Mouse (Mus musculus) lung, adult 2 months (tissue): ENCODE data around the gene Ocm. TPM values are rescaled to one million over a fixed set of nuclear protein-coding genes. Genes with fewer than 3 reads are reported as not detected.

Experiments used
- DNase-seq: peaks from one replicate; pipeline ENCODE4 v3.0.0; 2022
- H3K4me1 ChIP-seq: fragments of 200-500 bp; 2 replicates; pipeline ENCODE4 v1.6.1; 2011; ENCODE audit warnings: low read length; ENCODE audit not compliant: control insufficient read depth, insufficient read depth
- H3K4me3 ChIP-seq: fragments of 200-500 bp; replicated peaks from 2 replicates; pipeline ENCODE3; 2011; ENCODE audit warnings: low read depth, mild to moderate bottlenecking, control low read depth, low read length; ENCODE audit errors: extremely low read depth
- CTCF ChIP-seq: fragments of 200-500 bp; IDR thresholded peaks from 2 replicates; pipeline ENCODE4 v1.5.1; 2011; ENCODE audit warnings: mild to moderate bottlenecking, low read length, control low read depth; ENCODE audit not compliant: insufficient read depth
- POLR2A ChIP-seq: fragments of 200-500 bp; IDR thresholded peaks from 2 replicates; pipeline ENCODE4 v1.6.1; 2011; ENCODE audit warnings: low read depth, mild to moderate bottlenecking, control low read depth, low read length, borderline replicate concordance; ENCODE audit errors: extremely low read depth
- WGBS: fragments of 180-500 bp; shearing (Covaris S2); methylation state at CpG from one replicate; pipeline ENCODE4 v1.1.7; 2018; 5-methylcytosine and 5-hydroxymethylcytosine counted together
- polyA plus RNA-seq: library from polyadenylated mRNA; depleted of rRNA; stranded (reverse); fragments of >200 nt; gene quantifications from 2 replicates; pipeline ENCODE4 v1.2.3, GENCODE M21; 2012; rRNA removed

The Ocm gene
- not detected in 2 replicates for polyA plus RNA-seq

DNA sequence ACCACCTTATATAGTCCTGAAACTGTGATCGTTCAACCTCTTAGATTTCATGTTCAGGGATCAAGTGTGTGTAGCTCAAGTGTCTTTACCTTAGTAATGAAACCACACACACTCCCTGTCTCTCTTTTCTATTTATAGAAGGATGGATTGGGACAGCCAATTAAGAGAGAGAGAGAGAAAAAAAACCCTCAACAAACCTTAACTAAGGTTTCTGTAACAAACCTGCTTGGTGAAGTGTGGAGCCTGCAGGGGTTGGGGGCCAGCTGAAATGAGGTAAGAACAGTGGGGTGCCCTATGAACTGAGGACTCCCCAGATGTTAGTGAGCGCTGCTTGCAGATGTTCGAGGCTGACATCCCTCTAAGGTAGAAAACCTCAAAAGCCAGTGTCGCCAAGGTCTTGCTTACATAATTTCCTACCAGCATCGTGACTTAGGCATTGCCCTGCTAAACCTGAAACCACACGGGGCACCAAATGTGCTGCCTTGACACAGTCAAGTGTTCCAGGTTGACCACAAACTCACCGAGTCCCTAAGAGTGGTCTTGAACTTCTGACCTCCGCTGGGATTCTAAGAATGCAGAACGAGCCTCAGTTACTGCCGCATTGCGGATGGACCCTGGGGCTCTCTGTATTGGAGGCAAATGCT lies at the start of gene Ocm:
Gene Ocm, minus strand, starts transcription at position 51 of the 644 bp plus-strand sequence.
- no peak for TF ChIP-seq CTCF
- TF ChIP-seq POLR2A, result no peak
- whole genome bisulfite sequencing, result 50% methylated on average over 11 of the region's 11 CpGs
- DNase-seq, result no peak
- Histone ChIP-seq H3K4me1 (no peaks in the 10 kb centered on the region), H3K4me3 (no peak within 1 kb of the TSS)

- 4% methylated on average over 1 of the region's 1 CpGs for WGBS
- no peak overlapping the region for H3K4me3 ChIP-seq
- H3K4me1 ChIP-seq, result peaks cover under 1% of the 10 kb centered on the region; the same call in 1 of the 2 replicates
- TF ChIP-seq POLR2A (no peak), CTCF (no peak)
- DNase-seq, result no peak
Measured at GRCm38 (mm10) chr5:144071249-144071648, 44.8 kb upstream of the Ocm start.

DNA sequence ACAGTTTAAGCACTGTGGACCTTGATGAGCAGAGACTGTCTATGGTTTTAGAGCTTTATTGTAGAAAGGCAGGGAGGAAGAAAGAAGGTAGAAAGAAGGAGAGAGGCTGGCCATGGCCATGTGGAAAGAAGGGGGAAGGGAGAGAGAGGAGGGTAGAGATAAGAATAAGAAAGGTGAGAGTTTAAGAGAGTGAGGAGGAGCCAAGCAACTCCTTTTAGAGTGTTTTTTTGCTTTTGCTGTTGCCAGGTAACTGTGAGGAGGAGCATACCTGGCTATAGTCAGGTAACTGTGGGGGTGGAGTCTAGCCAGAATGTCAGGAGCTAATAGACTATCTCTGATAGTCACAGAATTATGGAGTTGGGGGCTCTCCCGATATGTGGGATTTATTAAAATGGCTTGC lies 43.6 kb upstream of the Ocm start:
- TF ChIP-seq POLR2A, result no peak
- TF ChIP-seq CTCF, result no peak
- DNase-seq, result no peak
- WGBS, result 83% methylated on average over 1 of the region's 1 CpGs
- no peak overlapping the region for H3K4me3 ChIP-seq
- H3K4me1 ChIP-seq, result peaks cover 4% of the 10 kb centered on the region

- Histone ChIP-seq H3K4me3 (no peak overlapping the region), H3K4me1 (peaks cover 4% of the 10 kb centered on the region)
- TF ChIP-seq CTCF (no peak), POLR2A (no peak)
- 68% methylated on average over 2 of the region's 2 CpGs for WGBS
- DNase-seq, result peak; percentile 47
Measured at GRCm38 (mm10) chr5:144066036-144066435, 39.6 kb upstream of the Ocm start.

- peaks cover 4% of the 10 kb centered on the region; the same call in 1 of the 2 replicates for H3K4me1 ChIP-seq
- no peak for DNase-seq
- 73% methylated on average over 5 of the region's 5 CpGs for WGBS
- no peak overlapping the region for H3K4me3 ChIP-seq
- TF ChIP-seq POLR2A (no peak), CTCF (no peak)
Measured at GRCm38 (mm10) chr5:144064093-144064492, 37.6 kb upstream of the Ocm start.

- Histone ChIP-seq H3K4me3 (no peak overlapping the region), H3K4me1 (no peaks in the 10 kb centered on the region)
- WGBS, result 80% methylated on average over 6 of the region's 6 CpGs
- TF ChIP-seq POLR2A (no peak), CTCF (no peak)
- DNase-seq, result no peak
Measured at GRCm38 (mm10) chr5:144054340-144054739, 27.9 kb upstream of the Ocm start.

DNA sequence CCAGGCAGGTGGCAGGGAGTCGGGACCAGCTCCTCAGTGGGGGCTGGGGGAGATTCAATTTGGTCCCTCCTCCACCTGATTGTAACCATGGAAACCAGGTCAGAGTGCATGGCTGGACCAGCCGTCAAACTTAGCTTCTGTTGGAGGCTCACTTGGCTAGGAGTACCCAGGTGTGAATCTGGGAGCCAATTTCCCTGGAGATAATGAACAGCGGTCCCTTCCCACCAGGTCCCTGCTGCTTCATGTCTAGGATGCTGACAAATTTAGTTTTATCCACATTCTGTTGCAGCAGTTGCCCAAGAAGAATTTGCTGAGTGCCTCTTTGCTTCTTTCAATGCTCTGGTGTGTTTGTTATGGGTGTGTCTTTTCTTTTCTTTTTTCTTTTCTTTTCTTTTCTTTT lies 27.0 kb upstream of the Ocm start:
- WGBS, result 38% methylated on average over 3 of the region's 3 CpGs
- Histone ChIP-seq H3K4me3 (no peak overlapping the region), H3K4me1 (no peaks in the 10 kb centered on the region)
- no peak for TF ChIP-seq POLR2A
- no peak for DNase-seq

DNA sequence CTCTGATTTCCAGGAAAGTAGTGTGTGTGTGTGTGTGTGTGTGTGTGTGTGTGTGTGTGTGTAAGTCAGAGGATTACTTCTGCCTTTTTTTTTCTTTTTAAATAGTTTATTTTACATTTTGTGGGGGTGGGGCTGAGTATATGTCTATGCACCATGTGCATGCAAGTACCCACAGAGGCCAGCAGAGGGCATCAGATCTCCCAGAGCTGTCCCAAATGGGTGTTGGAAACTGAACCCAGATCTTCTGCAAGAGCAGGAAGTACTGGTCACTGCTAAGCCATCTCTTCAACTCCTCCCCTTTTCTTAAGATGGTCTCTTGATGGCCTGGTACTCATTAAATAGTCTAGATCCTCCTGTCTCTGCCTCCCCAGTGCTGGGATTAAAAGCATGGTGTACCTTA lies 24.8 kb upstream of the Ocm start:
- DNase-seq, result no peak
- Histone ChIP-seq H3K4me1 (no peaks in the 10 kb centered on the region), H3K4me3 (no peak overlapping the region)
- TF ChIP-seq POLR2A (no peak), CTCF (peak; percentile 45; the same call in 1 of the 2 replicates)

GRCm38 (mm10) chr5:144049881-144050280 lies 23.4 kb upstream of the Ocm start:
- Histone ChIP-seq H3K4me3 (no peak overlapping the region), H3K4me1 (no peaks in the 10 kb centered on the region)
- DNase-seq, result no peak
- WGBS, result 63% methylated on average over 3 of the region's 3 CpGs
- TF ChIP-seq CTCF (no peak), POLR2A (no peak)

DNA sequence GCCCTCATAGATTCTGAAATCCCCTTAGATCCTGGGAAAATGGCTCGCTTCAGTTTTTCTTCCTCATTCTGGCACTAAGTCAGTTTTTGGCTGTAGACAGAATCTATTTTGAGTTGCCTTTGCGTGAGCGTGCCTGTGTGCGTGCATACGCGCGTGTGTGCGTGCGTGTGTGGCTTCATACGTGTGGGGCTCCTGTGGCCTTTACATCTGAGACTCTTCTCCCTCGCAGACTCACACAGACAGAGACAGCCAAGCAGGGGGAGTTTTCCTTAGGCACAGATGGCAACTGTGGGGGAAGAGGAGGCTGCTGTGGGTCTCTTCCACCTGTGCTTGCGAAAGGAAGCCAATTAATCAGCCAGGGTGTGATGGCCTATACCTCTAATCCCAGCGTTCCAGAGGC lies 20.9 kb upstream of the Ocm start:
- no peak overlapping the region for H3K4me3 ChIP-seq
- no peak for DNase-seq
- WGBS, result 62% methylated on average over 13 of the region's 13 CpGs
- TF ChIP-seq CTCF, result no peak
- TF ChIP-seq POLR2A, result no peak
- H3K4me1 ChIP-seq, result no peaks in the 10 kb centered on the region

GRCm38 (mm10) chr5:144043166-144043565 lies 16.7 kb upstream of the Ocm start:
- no peak for TF ChIP-seq POLR2A
- no peak for TF ChIP-seq CTCF
- Histone ChIP-seq H3K4me3 (no peak overlapping the region), H3K4me1 (no peaks in the 10 kb centered on the region)
- WGBS, result 88% methylated on average over 11 of the region's 11 CpGs
- DNase-seq, result no peak
